Mouse (Mus musculus) G1E (cell line): Measurements from ENCODE around the gene Plxnb1.

Source experiments
- CTCF ChIP-seq: IDR thresholded peaks from 2 replicates; pipeline ENCODE4 v1.5.1; 2012; ENCODE audit warnings: low read depth, low read length, inconsistent platforms, mixed read lengths
- TAL1 ChIP-seq: conservative IDR thresholded peaks from 2 replicates; pipeline ENCODE4 v1.6.1; 2012; ENCODE audit warnings: low read depth, low read length, inconsistent platforms, mixed read lengths

- TF ChIP-seq CTCF = no peak
- TF ChIP-seq TAL1 = no peak
Measured at GRCm38 (mm10) chr9:109051651-109052489, 43.3 kb upstream of the Plxnb1 start.
